Mouse (Mus musculus) CD4-positive naive resting alpha-beta T cell, adult 76 days (primary cell): Measurements from ENCODE around the gene Med25. TPM values are rescaled to one million over a fixed set of nuclear protein-coding genes. Genes with fewer than 3 reads are reported as not detected.

ENCODE experiments used
- total RNA-seq: library from RNA; stranded (reverse); gene quantifications from one replicate; pipeline ENCODE4 v1.2.4, GENCODE M21; 2023

Med25 gene
- 74.7 TPM for total RNA-seq

GRCm38 (mm10) chr7:44892276-44892921, at the start of gene Med25:
Gene Med25, minus strand, starts transcription at chr7:44892712.

GRCm38 (mm10) chr7:44929204-44930151, 37.0 kb upstream of the Med25 start, which contains the start of gene Ap2a1:
Gene Ap2a1, minus strand, starts transcription at chr7:44929496.

GRCm38 (mm10) chr7:44895593-44896434, 3.3 kb upstream of the Med25 start, which contains the start of gene Fuz:
Gene Fuz, plus strand, starts transcription at chr7:44896079.

GRCm38 (mm10) chr7:44869697-44870528, 22.6 kb downstream of the Med25 start, which contains the start of gene Ptov1:
Gene Ptov1, minus strand, starts transcription at chr7:44869788.

GRCm38 (mm10) chr7:44857042-44857552, 35.4 kb downstream of the Med25 start, which contains the start of gene Pnkp:
Gene Pnkp, plus strand, starts transcription at chr7:44857139.

GRCm38 (mm10) chr7:44848561-44849415, 43.7 kb downstream of the Med25 start, which contains the start of the genes Akt1s1 and Tbc1d17:
Gene Akt1s1, plus strand, starts transcription at chr7:44848991.
Gene Tbc1d17, minus strand, starts transcription at chr7:44849079.

Other genes with a start within 250 kb of the Med25 start
- not detected for gene Myh14, start 221.9 kb downstream of the Med25 start, total RNA-seq
- not detected for gene Izumo2, start 184.0 kb downstream of the Med25 start, total RNA-seq
- 70.7 TPM for gene Vrk3, start 144.3 kb downstream of the Med25 start, total RNA-seq
- 0.88 TPM for gene Zfp473, start 141.7 kb downstream of the Med25 start, total RNA-seq
- gene Nup62, start 76.6 kb downstream of the Med25 start, total RNA-seq: 30.5 TPM
- 11.5 TPM for gene Il4i1, start 76.3 kb downstream of the Med25 start, total RNA-seq
- 5.1 TPM for gene Atf5, start 76.1 kb downstream of the Med25 start, total RNA-seq
- 40.7 TPM for gene Akt1s1, start 43.7 kb downstream of the Med25 start, total RNA-seq
- 102 TPM for gene Tbc1d17, start 43.6 kb downstream of the Med25 start, total RNA-seq
- gene Pnkp, start 35.6 kb downstream of the Med25 start, total RNA-seq: 51.4 TPM
- 17.6 TPM for gene Ptov1, start 22.9 kb downstream of the Med25 start, total RNA-seq
- 18.1 TPM for gene Fuz, start 3.4 kb upstream of the Med25 start, total RNA-seq
- 71.6 TPM for gene Ap2a1, start 36.8 kb upstream of the Med25 start, total RNA-seq
- not detected for gene Tsks, start 50.5 kb upstream of the Med25 start, total RNA-seq
- 0.76 TPM for gene Cpt1c, start 82.1 kb upstream of the Med25 start, total RNA-seq
- 116 TPM for gene Prmt1, start 93.9 kb upstream of the Med25 start, total RNA-seq
- gene Irf3, start 104.9 kb upstream of the Med25 start, total RNA-seq: 134 TPM
- 12.2 TPM for gene Bcl2l12, start 106.0 kb upstream of the Med25 start, total RNA-seq
- gene Scaf1, start 123.7 kb upstream of the Med25 start, total RNA-seq: 92.7 TPM
- gene Rras, start 125.2 kb upstream of the Med25 start, total RNA-seq: 5.5 TPM
- gene Prr12, start 160.2 kb upstream of the Med25 start, total RNA-seq: 68.4 TPM
- 75.9 TPM for gene Nosip, start 169.7 kb upstream of the Med25 start, total RNA-seq
- gene Prrg2, start 170.0 kb upstream of the Med25 start, total RNA-seq: 1.5 TPM
- gene Rcn3, start 199.5 kb upstream of the Med25 start, total RNA-seq: 6.3 TPM
- 16.1 TPM for gene Fcgrt, start 211.1 kb upstream of the Med25 start, total RNA-seq
- 3,007 TPM for gene Rps11, start 231.7 kb upstream of the Med25 start, total RNA-seq
- gene Rpl13a, start 236.0 kb upstream of the Med25 start, total RNA-seq: 5,416 TPM
- gene Gm45713, start 243.5 kb upstream of the Med25 start, total RNA-seq: not detected
- gene Flt3l, start 243.7 kb upstream of the Med25 start, total RNA-seq: 212 TPM